Mouse (Mus musculus) MEL (cell line): ENCODE measurements around the gene Apoc4.

Experiments
- CTCF ChIP-seq, 3 experiments: IDR thresholded peaks in 2 of 3; conservative IDR thresholded peaks in 1 of 3; 2 replicates each; pipeline ENCODE4 v1.5.1; 2011 to 2012; ENCODE audit warnings: low read length in 3 of 3, low read depth in 2 of 3, mild to moderate bottlenecking in 2 of 3, improper control_type of control experiment in 1 of 3, inconsistent platforms in 1 of 3, mixed read lengths in 1 of 3, moderate library complexity in 1 of 3; ENCODE audit not compliant: control insufficient read depth in 1 of 3, insufficient read depth in 1 of 3, poor library complexity in 1 of 3, severe bottlenecking in 1 of 3
- EP300 ChIP-seq, 2 experiments: IDR thresholded peaks; 2 replicates each; pipeline ENCODE4 v1.6.1; 2011; ENCODE audit warnings: improper control_type of control experiment in 2 of 2, low read length in 2 of 2, low read depth in 1 of 2, mild to moderate bottlenecking in 1 of 2
- HCFC1 ChIP-seq: IDR thresholded peaks from 2 replicates; pipeline ENCODE4 v1.6.1; 2012; ENCODE audit warnings: low read depth, mild to moderate bottlenecking, inconsistent platforms, low read length, improper control_type of control experiment, moderate library complexity
- MAX ChIP-seq: IDR thresholded peaks from 2 replicates; pipeline ENCODE4 v1.6.1; 2011; ENCODE audit warnings: low read length, improper control_type of control experiment
- MYC ChIP-seq: IDR thresholded peaks from 2 replicates; pipeline ENCODE4 v1.6.1; 2011; ENCODE audit warnings: low read depth, mild to moderate bottlenecking, low read length, improper control_type of control experiment, moderate library complexity
- NELFE ChIP-seq: IDR thresholded peaks from 2 replicates; pipeline ENCODE4 v1.6.1; 2011; ENCODE audit warnings: low read depth, low read length, improper control_type of control experiment
- POLR2A ChIP-seq, 2 experiments: IDR thresholded peaks; 2 replicates each; pipeline ENCODE4 v1.6.1; 2011 to 2012; ENCODE audit warnings: low read length in 2 of 2, mild to moderate bottlenecking in 2 of 2, control low read depth in 1 of 2, improper control_type of control experiment in 1 of 2, low read depth in 1 of 2, moderate library complexity in 1 of 2; ENCODE audit not compliant: control insufficient read depth in 1 of 2, insufficient read depth in 1 of 2, poor library complexity in 1 of 2
- RCOR1 ChIP-seq: IDR thresholded peaks from 2 replicates; pipeline ENCODE4 v1.6.1; 2012; ENCODE audit warnings: low read depth, mild to moderate bottlenecking, inconsistent platforms, low read length, improper control_type of control experiment
- SIN3A ChIP-seq: IDR thresholded peaks from 2 replicates; pipeline ENCODE4 v1.6.1; 2012; ENCODE audit warnings: low read length, improper control_type of control experiment, inconsistent platforms
- USF1 ChIP-seq: IDR thresholded peaks from 2 replicates; pipeline ENCODE4 v1.6.1; 2014; ENCODE audit warnings: low read depth, mild to moderate bottlenecking, inconsistent platforms, low read length, improper control_type of control experiment, moderate library complexity
- ZC3H11A ChIP-seq: IDR thresholded peaks from 2 replicates; pipeline ENCODE4 v1.6.1; 2012; ENCODE audit warnings: low read depth, mild to moderate bottlenecking, inconsistent platforms, low read length, improper control_type of control experiment
- ZNF384 ChIP-seq: IDR thresholded peaks from 2 replicates; pipeline ENCODE4 v1.6.1; 2012; ENCODE audit warnings: low read depth, mild to moderate bottlenecking, inconsistent platforms, low read length, improper control_type of control experiment

DNA sequence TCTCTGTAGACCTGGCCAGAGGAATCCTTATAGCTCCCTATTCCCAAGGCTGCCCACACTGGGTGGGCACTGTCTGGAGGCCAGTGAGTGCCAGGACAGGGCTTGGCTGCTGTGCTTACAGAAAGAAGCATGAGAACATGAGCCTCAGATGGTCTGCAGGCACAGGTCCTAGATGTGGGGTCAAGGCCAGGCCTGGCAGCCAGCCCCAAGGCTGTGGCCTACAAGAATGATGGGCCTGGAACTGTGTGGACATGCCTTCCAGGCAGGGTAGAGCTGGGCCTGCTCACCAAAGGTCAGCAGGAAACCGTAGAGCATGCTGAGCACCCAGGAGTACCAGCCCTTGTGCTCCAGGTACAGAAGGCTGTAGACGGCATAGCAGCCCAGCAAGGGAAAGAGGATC lies 46.7 kb downstream of the Apoc4 start:
- TF ChIP-seq ZNF384 (no peak), CTCF (IDR thresholded peaks at IDR 0.05 in 2 of 3, conservative IDR thresholded peaks at IDR 0.05 in 1 of 3; ENCODE audit: control insufficient read depth in 1 of 3, insufficient read depth in 1 of 3, low read depth in 2 of 3, low read length in 3 of 3, poor library complexity in 1 of 3, severe bottlenecking in 1 of 3) (no peak), ZC3H11A (no peak), RCOR1 (no peak), MYC (no peak), EP300 (IDR thresholded peaks at IDR 0.05; ENCODE audit: low read depth in 1 of 2, low read length in 2 of 2) (no peak), POLR2A (IDR thresholded peaks at IDR 0.05; ENCODE audit: control insufficient read depth in 1 of 2, insufficient read depth in 1 of 2, low read depth in 1 of 2, low read length in 2 of 2, poor library complexity in 1 of 2) (no peak), SIN3A (no peak), MAX (no peak), NELFE (no peak), USF1 (no peak), HCFC1 (no peak)
